Mouse (Mus musculus) heart, embryonic 12.5 days (tissue): Measurements from ENCODE around the gene Ubqln1. TPM values are rescaled to one million over a fixed set of nuclear protein-coding genes. Genes with fewer than 3 reads are reported as not detected.

Experiments
- ATAC-seq: fragments of 200-750 bp; cut with Nextera tagmentation; 2 replicates; pipeline ENCODE4 v1.8.0; 2017; ENCODE audit warnings: moderate TSS enrichment, moderate library complexity; ENCODE audit not compliant: insufficient number of reproducible peaks, low FRiP score
- H3K27ac ChIP-seq: fragments of 300-500 bp; sonication (generic); 2 replicates; pipeline ENCODE4 v1.5.1; 2016; ENCODE audit warnings: mild to moderate bottlenecking, moderate library complexity; ENCODE audit not compliant: poor library complexity, severe bottlenecking
- H3K27me3 ChIP-seq: fragments of 300-500 bp; sonication (generic); replicated peaks from 2 replicates; pipeline ENCODE4 v1.6.1; 2016; ENCODE audit warnings: mild to moderate bottlenecking, moderate library complexity
- H3K36me3 ChIP-seq: fragments of 300-500 bp; sonication (generic); 2 replicates; pipeline ENCODE4 v1.6.1; 2016; ENCODE audit warnings: mild to moderate bottlenecking, moderate library complexity
- H3K4me1 ChIP-seq: fragments of 300-500 bp; sonication (generic); replicated peaks from 2 replicates; pipeline ENCODE4 v1.6.1; 2016; ENCODE audit warnings: mild to moderate bottlenecking
- H3K4me2 ChIP-seq: fragments of 300-500 bp; sonication (generic); 2 replicates; pipeline ENCODE4 v1.6.1; 2016; ENCODE audit warnings: mild to moderate bottlenecking, moderate library complexity
- H3K4me3 ChIP-seq: fragments of 300-500 bp; sonication (generic); 2 replicates; pipeline ENCODE4 v1.5.1; 2016; ENCODE audit warnings: mild to moderate bottlenecking
- H3K9ac ChIP-seq: fragments of 300-500 bp; sonication (generic); 2 replicates; pipeline ENCODE4 v1.6.1; 2016; ENCODE audit warnings: mild to moderate bottlenecking, moderate library complexity
- H3K9me3 ChIP-seq: fragments of 300-500 bp; sonication (generic); replicated peaks from 2 replicates; pipeline ENCODE4 v1.6.1; 2016; ENCODE audit warnings: mild to moderate bottlenecking, moderate library complexity
- WGBS: fragments of 180-500 bp; shearing (Covaris S2); methylation state at CpG from one replicate; pipeline ENCODE4 v1.1.7; 2016; 5-methylcytosine and 5-hydroxymethylcytosine counted together
- polyA plus RNA-seq: library from polyadenylated mRNA; unstranded; fragments of >200 nt; fragmentation: Nextera tagmentation; extraction: Ambion mirVana; gene quantifications from 2 replicates; pipeline ENCODE4 v1.2.1, GENCODE M21; 2016

Gene Ubqln1
- 104 and 108 TPM in 2 replicates for polyA plus RNA-seq

GRCm38 (mm10) chr13:58215592-58216341 is at the start of gene Ubqln1:
Ubqln1 (minus strand) TSS chr13:58215653.
- peak; percentile 95 for ATAC-seq
- Histone ChIP-seq H3K36me3 (no peaks in the 10 kb centered on the region), H3K9me3 (no peaks in the 10 kb centered on the region), H3K27me3 (0 out of 2 replicates have a peak, but pooled peaks cover 3% of the 10 kb centered on the region), H3K4me3 (peak within 1 kb of the TSS; percentile 73), H3K27ac (peak within 1 kb of the TSS; percentile 70), H3K9ac (peak within 1 kb of the TSS; percentile 93), H3K4me1 (peaks cover 26% of the 10 kb centered on the region), H3K4me2 (peak within 1 kb of the TSS; percentile 84)
- 3% methylated on average over 62 of the region's 62 CpGs for WGBS

GRCm38 (mm10) chr13:58263546-58263945 is 48.1 kb upstream of the Ubqln1 start:
- Histone ChIP-seq H3K9me3 (no peaks in the 10 kb centered on the region), H3K27ac (no peak overlapping the region), H3K27me3 (no peaks in the 10 kb centered on the region), H3K4me3 (no peak overlapping the region), H3K36me3 (peaks cover 10% of the 10 kb centered on the region), H3K4me1 (0 out of 2 replicates have a peak, but pooled peaks cover 3% of the 10 kb centered on the region), H3K4me2 (no peak overlapping the region), H3K9ac (no peak overlapping the region)
- WGBS = 82% methylated on average over 8 of the region's 8 CpGs
- ATAC-seq = no peak

DNA sequence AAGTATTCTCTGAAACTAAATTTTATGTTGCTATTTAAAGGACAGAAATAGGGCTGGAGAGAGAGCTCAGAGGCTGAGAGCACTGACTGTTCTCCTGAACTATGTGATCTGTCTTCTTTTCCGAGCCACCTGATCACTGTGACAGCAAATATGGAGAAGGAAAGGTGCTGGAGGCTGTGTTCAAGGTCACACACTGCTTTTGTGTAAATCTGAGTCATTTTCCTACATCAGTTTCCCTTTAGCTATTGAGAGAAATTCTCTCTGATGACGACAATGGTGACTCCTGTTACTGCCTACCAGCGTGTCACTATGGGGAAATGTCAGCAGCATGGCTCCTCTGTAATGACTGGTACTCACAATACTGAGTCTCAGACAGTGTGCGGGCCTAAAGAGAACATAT is 46.2 kb upstream of the Ubqln1 start:
- ATAC-seq = no peak
- H3K9ac ChIP-seq = no peak overlapping the region

GRCm38 (mm10) chr13:58253268-58253667 is 37.8 kb upstream of the Ubqln1 start:
- H3K9ac ChIP-seq = no peak overlapping the region
- whole genome bisulfite sequencing = 83% methylated on average over 1 of the region's 1 CpGs
- H3K4me3 ChIP-seq = no peak overlapping the region
- H3K27ac ChIP-seq = no peak overlapping the region
- H3K36me3 ChIP-seq = peaks cover 34% of the 10 kb centered on the region
- no peaks in the 10 kb centered on the region for H3K9me3 ChIP-seq
- H3K4me1 ChIP-seq = no peaks in the 10 kb centered on the region
- H3K27me3 ChIP-seq = no peaks in the 10 kb centered on the region
- no peak for ATAC-seq
- H3K4me2 ChIP-seq = no peak overlapping the region

More for the DNA sequence above, 46.2 kb upstream of the Ubqln1 start:
- Histone ChIP-seq H3K9me3 (no peaks in the 10 kb centered on the region), H3K4me2 (no peak overlapping the region), H3K36me3 (peaks cover 19% of the 10 kb centered on the region), H3K27ac (peak overlapping the region; percentile 42), H3K27me3 (no peaks in the 10 kb centered on the region), H3K4me3 (no peak overlapping the region), H3K4me1 (0 out of 2 replicates have a peak, but pooled peaks cover 2% of the 10 kb centered on the region)
- whole genome bisulfite sequencing = 68% methylated on average over 4 of the region's 4 CpGs

- 88% methylated on average over 5 of the region's 5 CpGs for WGBS
- Histone ChIP-seq H3K4me3 (no peak overlapping the region), H3K9ac (no peak overlapping the region), H3K36me3 (peaks cover 22% of the 10 kb centered on the region), H3K27me3 (no peaks in the 10 kb centered on the region), H3K9me3 (no peaks in the 10 kb centered on the region), H3K4me1 (no peaks in the 10 kb centered on the region), H3K27ac (no peak overlapping the region), H3K4me2 (no peak overlapping the region)
- no peak for ATAC-seq
Observed at GRCm38 (mm10) chr13:58248957-58249356, 33.5 kb upstream of the Ubqln1 start.

DNA sequence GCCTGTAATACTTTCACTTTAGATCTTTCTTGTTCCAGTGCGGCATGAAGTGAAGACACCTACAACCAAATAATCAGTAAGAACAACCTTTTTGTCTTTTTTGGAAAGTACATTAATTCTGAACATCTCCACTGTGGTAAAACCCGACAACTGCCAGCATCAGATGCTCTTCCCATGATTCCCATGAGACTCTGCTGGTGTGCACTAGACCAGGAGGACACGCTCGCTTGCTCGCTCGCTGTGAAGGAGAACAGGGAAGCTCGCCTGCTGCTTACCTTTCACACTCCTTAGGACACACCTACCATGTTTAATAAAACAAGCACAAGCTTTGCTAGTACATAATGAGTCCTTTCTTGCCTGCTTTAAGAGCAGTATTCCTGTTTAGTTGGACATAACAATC is 21.1 kb upstream of the Ubqln1 start:
- ATAC-seq = no peak
- 86% methylated on average over 7 of the region's 7 CpGs for WGBS
- H3K27ac ChIP-seq = no peak overlapping the region

GRCm38 (mm10) chr13:58232611-58233010 is 17.2 kb upstream of the Ubqln1 start:
- Histone ChIP-seq H3K4me2 (no peak overlapping the region), H3K4me3 (no peak overlapping the region), H3K27ac (no peak overlapping the region), H3K4me1 (no peaks in the 10 kb centered on the region), H3K9me3 (no peaks in the 10 kb centered on the region), H3K27me3 (no peaks in the 10 kb centered on the region), H3K9ac (no peak overlapping the region), H3K36me3 (peaks cover 17% of the 10 kb centered on the region)
- 40% methylated on average over 5 of the region's 5 CpGs for WGBS
- ATAC-seq = no peak

More for the DNA sequence above, 21.1 kb upstream of the Ubqln1 start:
- Histone ChIP-seq H3K4me2 (no peak overlapping the region), H3K36me3 (peaks cover 25% of the 10 kb centered on the region), H3K27me3 (no peaks in the 10 kb centered on the region), H3K9me3 (no peaks in the 10 kb centered on the region), H3K4me3 (no peak overlapping the region), H3K4me1 (no peaks in the 10 kb centered on the region), H3K9ac (no peak overlapping the region)

DNA sequence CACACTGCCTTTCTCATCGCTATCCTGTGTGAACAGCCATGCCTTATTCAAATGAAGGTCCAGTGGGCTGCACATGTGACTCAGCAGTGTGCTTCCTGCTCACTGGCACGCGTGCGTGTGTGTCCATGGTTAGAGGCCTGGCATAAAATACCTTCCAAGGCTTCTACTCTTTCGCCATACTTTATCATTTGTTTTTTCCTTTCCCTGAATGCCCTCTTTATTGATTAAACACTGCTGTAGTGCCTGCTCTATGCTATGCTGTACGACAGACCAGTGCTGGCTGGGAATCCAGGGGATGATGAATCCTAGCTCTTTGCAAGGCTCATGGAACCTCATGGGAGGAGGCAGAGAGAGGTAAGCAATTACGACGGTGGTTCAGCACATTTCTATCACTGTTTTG is 16.6 kb upstream of the Ubqln1 start:
- H3K4me2 ChIP-seq = no peak overlapping the region
- H3K36me3 ChIP-seq = peaks cover 17% of the 10 kb centered on the region
- H3K4me1 ChIP-seq = no peaks in the 10 kb centered on the region
- H3K27ac ChIP-seq = no peak overlapping the region
- no peak for ATAC-seq
- WGBS = 84% methylated on average over 8 of the region's 8 CpGs
- H3K27me3 ChIP-seq = no peaks in the 10 kb centered on the region
- H3K9me3 ChIP-seq = peaks cover 4% of the 10 kb centered on the region
- H3K4me3 ChIP-seq = no peak overlapping the region
- no peak overlapping the region for H3K9ac ChIP-seq

DNA sequence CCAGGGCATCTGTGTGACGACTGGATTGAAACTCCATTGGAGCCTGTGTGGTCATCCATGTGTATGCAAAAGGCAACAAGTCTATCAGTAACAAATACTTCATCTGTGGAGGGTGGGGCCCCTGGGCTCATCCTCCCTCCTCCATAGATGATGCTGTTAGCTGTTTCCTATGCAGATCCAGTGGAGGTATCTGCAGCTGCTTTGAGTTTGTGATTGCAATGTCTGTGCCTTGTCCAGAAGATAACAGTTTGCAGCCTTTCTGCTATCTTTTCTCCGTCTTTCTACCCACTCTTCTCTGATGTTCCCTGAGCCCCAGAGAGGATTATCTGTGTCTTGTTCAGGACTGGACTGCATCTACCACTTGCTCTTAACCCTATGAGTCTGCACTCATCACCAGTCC is 13.2 kb upstream of the Ubqln1 start:
- Histone ChIP-seq H3K4me1 (no peaks in the 10 kb centered on the region), H3K4me2 (no peak overlapping the region), H3K36me3 (peaks cover 5% of the 10 kb centered on the region; the same call in 1 of the 2 replicates), H3K27me3 (no peaks in the 10 kb centered on the region), H3K9ac (no peak overlapping the region), H3K4me3 (no peak overlapping the region), H3K9me3 (peaks cover 5% of the 10 kb centered on the region), H3K27ac (no peak overlapping the region)
- WGBS = 52% methylated on average over 2 of the region's 2 CpGs
- ATAC-seq = no peak

DNA sequence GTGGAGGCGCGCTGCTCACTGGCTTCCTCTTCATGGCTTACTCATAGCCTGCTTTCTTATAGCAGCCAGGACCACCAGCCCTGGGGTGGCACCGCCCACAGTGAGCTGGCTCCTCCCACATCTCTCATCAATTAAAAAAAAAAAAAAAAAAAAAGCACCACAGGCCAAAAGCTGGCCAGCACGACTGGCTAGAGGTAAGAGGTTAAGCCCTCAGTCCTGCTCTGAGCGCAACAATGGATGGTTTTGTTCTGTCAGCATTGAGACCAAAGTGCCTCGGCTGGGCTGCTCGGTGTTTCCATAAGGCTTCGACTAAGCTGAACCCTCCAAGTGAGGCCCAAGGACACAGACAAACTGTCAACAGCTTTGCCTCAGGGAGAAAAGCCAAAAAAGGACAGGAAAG is 10.2 kb upstream of the Ubqln1 start:
- no peak overlapping the region for H3K27ac ChIP-seq
- ATAC-seq = no peak
- no peak overlapping the region for H3K9ac ChIP-seq
- H3K9me3 ChIP-seq = peaks cover 5% of the 10 kb centered on the region
- no peaks in the 10 kb centered on the region for H3K27me3 ChIP-seq
- WGBS = 74% methylated on average over 8 of the region's 8 CpGs
- no peaks in the 10 kb centered on the region for H3K4me1 ChIP-seq
- no peak overlapping the region for H3K4me2 ChIP-seq
- H3K4me3 ChIP-seq = no peak overlapping the region
- H3K36me3 ChIP-seq = no peaks in the 10 kb centered on the region

DNA sequence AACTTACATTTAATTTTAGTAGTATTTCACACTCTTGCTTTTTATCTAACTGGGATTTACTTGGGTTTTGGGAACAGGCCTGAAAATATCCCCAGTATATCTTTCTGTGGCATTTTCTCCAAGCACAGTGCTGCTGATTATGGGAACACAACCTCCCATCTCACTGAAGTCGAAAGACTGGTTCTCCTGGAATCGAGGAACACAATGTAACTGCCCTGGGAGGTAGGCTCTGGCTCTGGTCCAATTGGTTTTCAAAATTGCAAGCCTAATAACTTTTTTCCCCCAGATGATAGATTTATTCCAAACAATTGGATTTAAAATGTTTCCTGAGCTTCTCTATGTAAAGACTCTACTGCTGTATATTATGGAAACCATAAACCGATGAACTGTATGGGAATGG is 4.8 kb upstream of the Ubqln1 start:
- no peak overlapping the region for H3K4me3 ChIP-seq
- ATAC-seq = no peak
- H3K4me2 ChIP-seq = no peak overlapping the region
- H3K4me1 ChIP-seq = 0 out of 2 replicates have a peak, but pooled peaks cover 4% of the 10 kb centered on the region
- WGBS = 77% methylated on average over 3 of the region's 3 CpGs
- no peaks in the 10 kb centered on the region for H3K36me3 ChIP-seq
- H3K27me3 ChIP-seq = 0 out of 2 replicates have a peak, but pooled peaks cover 3% of the 10 kb centered on the region
- H3K9me3 ChIP-seq = no peaks in the 10 kb centered on the region
- no peak overlapping the region for H3K9ac ChIP-seq
- no peak overlapping the region for H3K27ac ChIP-seq
